Mouse (Mus musculus): ENCODE results near the gene Slc29a3.

GRCm38 (mm10) chr10:60727301-60727700 lies 25.3 kb downstream of the Slc29a3 start:
- TF ChIP-seq CTCF (IDR thresholded peaks at IDR 0.05; ENCODE audit: control insufficient read depth, insufficient read depth, low read length) = no peak
- TF ChIP-seq POLR2A (IDR thresholded peaks at IDR 0.05; ENCODE audit: borderline replicate concordance, control insufficient read depth, low read depth, low read length) = no peak
